Mouse (Mus musculus) MEL (cell line): ENCODE results near the gene Nos3. TPM values are rescaled to one million over a fixed set of nuclear protein-coding genes. Genes with fewer than 3 reads are reported as not detected.

Experiments
- DNase-seq: peaks from one replicate; pipeline ENCODE4 v3.0.0; 2011; ENCODE audit warnings: low read depth, low spot score
- H3K27ac ChIP-seq: 2 replicates; pipeline ENCODE4 v1.5.1; 2012; ENCODE audit warnings: low read depth, mild to moderate bottlenecking, control low read depth, low read length, moderate library complexity; ENCODE audit not compliant: control insufficient read depth
- H3K27me3 ChIP-seq, 2 experiments: fragments of 150-350 bp in 1 of 2; sonication (generic) in 1 of 2; 2 replicates each; pipeline ENCODE4 v1.6.1; 2012; ENCODE audit warnings: low read length in 2 of 2, mild to moderate bottlenecking in 2 of 2, improper control_type of control experiment in 1 of 2, moderate library complexity in 1 of 2; ENCODE audit not compliant: insufficient read depth in 2 of 2, control insufficient read depth in 1 of 2
- H3K36me3 ChIP-seq, 2 experiments: 2 replicates each; pipeline ENCODE4 v1.6.1; 2012 to 2014; ENCODE audit warnings: low read length in 2 of 2, improper control_type of control experiment in 1 of 2, inconsistent platforms in 1 of 2, mild to moderate bottlenecking in 1 of 2; ENCODE audit not compliant: insufficient read depth in 2 of 2, control insufficient read depth in 1 of 2
- H3K4me1 ChIP-seq, 2 experiments: fragments of 150-350 bp in 1 of 2; sonication (generic) in 1 of 2; 2 replicates each; pipeline ENCODE4 v1.6.1; 2012; ENCODE audit warnings: low read length in 2 of 2, improper control_type of control experiment in 1 of 2, mild to moderate bottlenecking in 1 of 2; ENCODE audit not compliant: insufficient read depth in 2 of 2, control insufficient read depth in 1 of 2
- H3K4me3 ChIP-seq, 2 experiments: fragments of 150-350 bp in 1 of 2; sonication (generic) in 1 of 2; 2 replicates each; pipeline ENCODE4 v1.5.1; 2012; ENCODE audit warnings: low read depth in 2 of 2, low read length in 2 of 2, mild to moderate bottlenecking in 2 of 2, moderate library complexity in 2 of 2, control low read depth in 1 of 2, improper control_type of control experiment in 1 of 2; ENCODE audit not compliant: control insufficient read depth in 1 of 2, insufficient read depth in 1 of 2
- H3K79me2 ChIP-seq: 2 replicates; pipeline ENCODE4 v1.6.1; 2012; ENCODE audit warnings: mild to moderate bottlenecking, low read length, moderate library complexity; ENCODE audit not compliant: control insufficient read depth, poor library complexity, insufficient read depth
- H3K9ac ChIP-seq: 2 replicates; pipeline ENCODE4 v1.6.1; 2012; ENCODE audit warnings: low read depth, mild to moderate bottlenecking, control low read depth, low read length, moderate library complexity; ENCODE audit not compliant: control insufficient read depth, poor library complexity, severe bottlenecking
- H3K9me3 ChIP-seq: fragments of 150-350 bp; sonication (generic); replicated peaks from 2 replicates; pipeline ENCODE4 v1.6.1; 2012; ENCODE audit warnings: mild to moderate bottlenecking, low read length, improper control_type of control experiment, moderate library complexity; ENCODE audit not compliant: insufficient read depth
- CHD2 ChIP-seq: IDR thresholded peaks from 2 replicates; pipeline ENCODE4 v1.6.1; 2011; ENCODE audit warnings: low read length, improper control_type of control experiment
- E2F4 ChIP-seq: IDR thresholded peaks from 2 replicates; pipeline ENCODE4 v1.6.1; 2011; ENCODE audit warnings: low read depth, low read length, improper control_type of control experiment, borderline replicate concordance
- ELF1 ChIP-seq: IDR thresholded peaks from 2 replicates; pipeline ENCODE4 v1.6.1; 2014; ENCODE audit warnings: low read depth, mild to moderate bottlenecking, inconsistent platforms, low read length, improper control_type of control experiment, moderate library complexity
- EP300 ChIP-seq, 2 experiments: IDR thresholded peaks; 2 replicates each; pipeline ENCODE4 v1.6.1; 2011; ENCODE audit warnings: improper control_type of control experiment in 2 of 2, low read length in 2 of 2, low read depth in 1 of 2, mild to moderate bottlenecking in 1 of 2
- ETS1 ChIP-seq: IDR thresholded peaks from 2 replicates; pipeline ENCODE4 v1.6.1; 2012; ENCODE audit warnings: low read depth, mild to moderate bottlenecking, inconsistent platforms, low read length, improper control_type of control experiment, moderate library complexity
- HCFC1 ChIP-seq: IDR thresholded peaks from 2 replicates; pipeline ENCODE4 v1.6.1; 2012; ENCODE audit warnings: low read depth, mild to moderate bottlenecking, inconsistent platforms, low read length, improper control_type of control experiment, moderate library complexity
- JUND ChIP-seq: IDR thresholded peaks from 2 replicates; pipeline ENCODE4 v1.6.1; 2011; ENCODE audit warnings: low read depth, mild to moderate bottlenecking, improper control_type of control experiment, low read length
- KAT2A ChIP-seq: conservative IDR thresholded peaks from 2 replicates; pipeline ENCODE4 v1.6.1; 2012; ENCODE audit warnings: low read depth, low read length, improper control_type of control experiment, inconsistent platforms
- MAFK ChIP-seq: IDR thresholded peaks from 2 replicates; pipeline ENCODE4 v1.6.1; 2011; ENCODE audit warnings: low read depth, mild to moderate bottlenecking, low read length, improper control_type of control experiment, borderline replicate concordance
- MAX ChIP-seq: IDR thresholded peaks from 2 replicates; pipeline ENCODE4 v1.6.1; 2011; ENCODE audit warnings: low read length, improper control_type of control experiment
- MXI1 ChIP-seq: IDR thresholded peaks from 2 replicates; pipeline ENCODE4 v1.6.1; 2011; ENCODE audit warnings: mild to moderate bottlenecking, low read depth, low read length, improper control_type of control experiment
- MYB ChIP-seq: IDR thresholded peaks from 2 replicates; pipeline ENCODE4 v1.6.1; 2011; ENCODE audit warnings: mild to moderate bottlenecking, low read depth, low read length, improper control_type of control experiment
- NELFE ChIP-seq: IDR thresholded peaks from 2 replicates; pipeline ENCODE4 v1.6.1; 2011; ENCODE audit warnings: low read depth, low read length, improper control_type of control experiment
- NRF1 ChIP-seq: IDR thresholded peaks from 2 replicates; pipeline ENCODE4 v1.6.1; 2014; ENCODE audit warnings: low read depth, mild to moderate bottlenecking, inconsistent platforms, low read length, improper control_type of control experiment, moderate library complexity; ENCODE audit not compliant: poor library complexity, insufficient read depth, severe bottlenecking
- POLR2AphosphoS2 ChIP-seq: IDR thresholded peaks from 2 replicates; pipeline ENCODE4 v1.6.1; 2011; ENCODE audit warnings: low read length, improper control_type of control experiment
- POLR2AphosphoS5 ChIP-seq: IDR thresholded peaks from 2 replicates; pipeline ENCODE4 v1.6.1; 2012; ENCODE audit warnings: low read depth, borderline replicate concordance, mild to moderate bottlenecking, inconsistent platforms, low read length, moderate library complexity, mixed read lengths
- RAD21 ChIP-seq: IDR thresholded peaks from 2 replicates; pipeline ENCODE4 v1.6.1; 2011; ENCODE audit warnings: mild to moderate bottlenecking, low read depth, low read length, improper control_type of control experiment
- SMC3 ChIP-seq: IDR thresholded peaks from 2 replicates; pipeline ENCODE4 v1.6.1; 2011; ENCODE audit warnings: low read depth, low read length, improper control_type of control experiment
- TBP ChIP-seq: IDR thresholded peaks from 2 replicates; pipeline ENCODE4 v1.8.0; 2011; ENCODE audit warnings: low read depth, low read length, improper control_type of control experiment
- USF2 ChIP-seq, 2 experiments: IDR thresholded peaks; 2 replicates each; pipeline ENCODE4 v1.6.1; 2011 to 2012; ENCODE audit warnings: improper control_type of control experiment in 2 of 2, low read length in 2 of 2, borderline replicate concordance in 1 of 2, inconsistent platforms in 1 of 2, low read depth in 1 of 2, mild to moderate bottlenecking in 1 of 2; ENCODE audit not compliant: insufficient read depth in 1 of 2
- polyA plus RNA-seq, 2 experiments: library from polyadenylated mRNA; stranded (reverse) in 1 of 2; unstranded in 1 of 2; fragments of >175 nt in 1 of 2; fragments of >200 nt in 1 of 2; gene quantifications; 2 replicates each; pipeline versions ENCODE4 v1.2.1 to v1.2.4; 2012; ENCODE audit warnings: low replicate concordance in 2 of 2, low read depth in 1 of 2; ENCODE audit not compliant: insufficient read length in 2 of 2, insufficient read depth in 1 of 2, missing spikeins in 1 of 2
- total RNA-seq: library from RNA; depleted of rRNA; stranded (reverse); fragments of 300-350 nt; gene quantifications from 2 replicates; pipeline ENCODE4 v1.2.3, GENCODE M21; 2012

The Nos3 gene
- total and polyA plus RNA-seq, 3 experiments, result 3.9 to 6.2 TPM; not detected in 1

- no peak for TF ChIP-seq EP300 (IDR thresholded peaks at IDR 0.05; ENCODE audit: low read depth in 1 of 2, low read length in 2 of 2)
- TF ChIP-seq SMC3, result no peak
- no peak for TF ChIP-seq USF2 (IDR thresholded peaks at IDR 0.05; ENCODE audit: borderline replicate concordance in 1 of 2, insufficient read depth in 1 of 2, low read depth in 1 of 2, low read length in 2 of 2)
- no peak for TF ChIP-seq CHD2
- TF ChIP-seq KAT2A, result no peak
- TF ChIP-seq MAX, result no peak
- no peak for TF ChIP-seq HCFC1
- no peak for TF ChIP-seq TBP
- no peak for TF ChIP-seq MYB
- no peak for TF ChIP-seq MXI1
- TF ChIP-seq JUND, result no peak
- TF ChIP-seq POLR2AphosphoS2, result no peak
- TF ChIP-seq MAFK, result no peak
- no peak for TF ChIP-seq POLR2AphosphoS5
- TF ChIP-seq NELFE, result no peak
- no peak for TF ChIP-seq NRF1
- no peak for TF ChIP-seq E2F4
- no peak for TF ChIP-seq ETS1
- no peak for TF ChIP-seq RAD21
- no peak for DNase-seq
- Histone ChIP-seq H3K36me3 (peaks cover 0 to 4% of the 10 kb centered on the region in 2 experiments; a peak in 2 of 4 replicates), H3K4me3 (no peak overlapping the region), H3K9me3 (no peaks in the 10 kb centered on the region), H3K9ac (no peak overlapping the region), H3K27ac (no peak overlapping the region), H3K27me3 (no peaks in the 10 kb centered on the region), H3K79me2 (no peaks in the 10 kb centered on the region), H3K4me1 (peaks cover 2 to 10% of the 10 kb centered on the region in 2 experiments; a peak in 3 of 4 replicates)
Measured at GRCm38 (mm10) chr5:24366426-24366825, 1.8 kb downstream of the Nos3 start.

- Histone ChIP-seq H3K79me2 (no peaks in the 10 kb centered on the region), H3K4me1 (peaks cover 7 to 14% of the 10 kb centered on the region in 2 experiments), H3K9ac (no peak overlapping the region), H3K4me3 (no peak overlapping the region), H3K27me3 (no peaks in the 10 kb centered on the region)
- no peak for TF ChIP-seq ELF1
- TF ChIP-seq MAX, result no peak
- TF ChIP-seq USF2 (IDR thresholded peaks at IDR 0.05; ENCODE audit: borderline replicate concordance in 1 of 2, insufficient read depth in 1 of 2, low read depth in 1 of 2, low read length in 2 of 2), result no peak
- no peak for TF ChIP-seq POLR2AphosphoS2
- TF ChIP-seq, all 39 proteins: peak for 0
- no peaks in the 10 kb centered on the region for H3K9me3 ChIP-seq
- peaks cover 0 to 8% of the 10 kb centered on the region in 2 experiments; a peak in 2 of 4 replicates for H3K36me3 ChIP-seq
- DNase-seq, result no peak
- no peak overlapping the region for H3K27ac ChIP-seq
Measured at GRCm38 (mm10) chr5:24369767-24370166, 5.2 kb downstream of the Nos3 start.
